Mouse (Mus musculus) liver, adult (tissue): ENCODE measurements around the gene Reep3.

Experiments used
- GATA4 ChIP-seq: IDR thresholded peaks from 2 replicates; pipeline ENCODE4 v1.6.1; 2014; ENCODE audit warnings: mild to moderate bottlenecking, low read length; ENCODE audit not compliant: insufficient replicate concordance

Reep3 gene

GRCm38 (mm10) chr10:67116251-67116650 lies 19.5 kb upstream of the Reep3 start:
- TF ChIP-seq GATA4 = no peak

- no peak for TF ChIP-seq GATA4
These were observed 18.9 kb upstream of the Reep3 start for GRCm38 (mm10) chr10:67115666-67116091.

GRCm38 (mm10) chr10:67115115-67115514 lies 18.4 kb upstream of the Reep3 start:
- TF ChIP-seq GATA4 = no peak

- no peak for TF ChIP-seq GATA4
These were observed 17.1 kb upstream of the Reep3 start for GRCm38 (mm10) chr10:67113833-67114232.

- TF ChIP-seq GATA4 = no peak
These were observed 15.0 kb upstream of the Reep3 start for GRCm38 (mm10) chr10:67111799-67112177.

- no peak for TF ChIP-seq GATA4
These were observed 14.5 kb upstream of the Reep3 start for GRCm38 (mm10) chr10:67111044-67111798.

- TF ChIP-seq GATA4 = no peak; the same call in 1 of the 2 replicates
These were observed 12.9 kb upstream of the Reep3 start for GRCm38 (mm10) chr10:67109635-67110034.

- TF ChIP-seq GATA4 = no peak
These were observed 11.4 kb upstream of the Reep3 start for GRCm38 (mm10) chr10:67108096-67108495.

GRCm38 (mm10) chr10:67107017-67107761 lies 10.4 kb upstream of the Reep3 start:
- TF ChIP-seq GATA4 = no peak

- no peak for TF ChIP-seq GATA4
These were observed 9.7 kb upstream of the Reep3 start for GRCm38 (mm10) chr10:67106400-67106799.

GRCm38 (mm10) chr10:67105331-67106217 lies 8.8 kb upstream of the Reep3 start:
- peak; percentile 52; the same call in 1 of the 2 replicates for TF ChIP-seq GATA4

GRCm38 (mm10) chr10:67104543-67104942 lies 7.8 kb upstream of the Reep3 start:
- no peak for TF ChIP-seq GATA4

- no peak for TF ChIP-seq GATA4
These were observed 4.1 kb upstream of the Reep3 start for GRCm38 (mm10) chr10:67100831-67101251.

GRCm38 (mm10) chr10:67100011-67100661 lies 3.4 kb upstream of the Reep3 start:
- no peak for TF ChIP-seq GATA4
